Mouse (Mus musculus) brain, embryonic 18.5 days (tissue): Measurements from ENCODE around the gene Fam83b.

Experiments
- DNase-seq: peaks from one replicate; pipeline ENCODE4 v3.0.0-alpha.2; 2012; ENCODE audit warnings: low read depth, low spot score

Gene Fam83b

GRCm38 (mm10) chr9:76521640-76522039 lies 45.3 kb downstream of the Fam83b start:
- DNase-seq = no peak

- no peak for DNase-seq
These were observed 48.3 kb downstream of the Fam83b start for GRCm38 (mm10) chr9:76518665-76519064.

GRCm38 (mm10) chr9:76505650-76506049 lies 61.3 kb downstream of the Fam83b start:
- DNase-seq = no peak

- DNase-seq = no peak
These were observed 77.2 kb downstream of the Fam83b start for GRCm38 (mm10) chr9:76489737-76490136.

- DNase-seq = no peak
These were observed 86.8 kb downstream of the Fam83b start for GRCm38 (mm10) chr9:76480088-76480487.

- DNase-seq = no peak
These were observed 97.4 kb downstream of the Fam83b start for GRCm38 (mm10) chr9:76469500-76469899.

GRCm38 (mm10) chr9:76461547-76461946 lies 105.4 kb downstream of the Fam83b start:
- DNase-seq = no peak

GRCm38 (mm10) chr9:76455703-76456102 lies 111.2 kb downstream of the Fam83b start:
- no peak for DNase-seq
